Mouse (Mus musculus): ENCODE measurements around the gene Frmd4b. TPM values are rescaled to one million over a fixed set of nuclear protein-coding genes. Genes with fewer than 3 reads are reported as not detected.

Frmd4b gene
- polyA plus RNA-seq, 1 experiment, result 15.4 TPM

- H3K4me3 ChIP-seq (replicated peaks; ENCODE audit: control insufficient read depth, low read depth, low read length), result no peak overlapping the region
- H3K4me1 ChIP-seq (ENCODE audit: control insufficient read depth, insufficient read depth, low read length), result no peaks in the 10 kb centered on the region
- no peak overlapping the region for H3K27ac ChIP-seq (ENCODE audit: control insufficient read depth, insufficient read depth, low read depth, low read length, poor library complexity)
- no peak for TF ChIP-seq POLR2A (IDR thresholded peaks at IDR 0.05; ENCODE audit: borderline replicate concordance, control insufficient read depth, low read depth, low read length)
- TF ChIP-seq CTCF (IDR thresholded peaks at IDR 0.05; ENCODE audit: control insufficient read depth, insufficient read depth, low read length), result no peak
- WGBS, result 82% methylated on average over 3 of the region's 3 CpGs
These were observed 220.4 kb downstream of the Frmd4b start for GRCm38 (mm10) chr6:97396957-97397354.

- WGBS, result 57% methylated on average over 9 of the region's 9 CpGs
- Histone ChIP-seq H3K4me1 (ENCODE audit: control insufficient read depth, insufficient read depth, low read length) (no peaks in the 10 kb centered on the region), H3K27ac (ENCODE audit: control insufficient read depth, insufficient read depth, low read depth, low read length, poor library complexity) (no peak overlapping the region), H3K4me3 (replicated peaks; ENCODE audit: control insufficient read depth, low read depth, low read length) (no peak overlapping the region)
- TF ChIP-seq POLR2A (IDR thresholded peaks at IDR 0.05; ENCODE audit: borderline replicate concordance, control insufficient read depth, low read depth, low read length) (no peak), CTCF (IDR thresholded peaks at IDR 0.05; ENCODE audit: control insufficient read depth, insufficient read depth, low read length) (no peak)
These were observed 220.9 kb downstream of the Frmd4b start for GRCm38 (mm10) chr6:97396351-97396956.

- Histone ChIP-seq H3K4me1 (ENCODE audit: control insufficient read depth, insufficient read depth, low read length) (no peaks in the 10 kb centered on the region), H3K27ac (ENCODE audit: control insufficient read depth, insufficient read depth, low read depth, low read length, poor library complexity) (no peak overlapping the region), H3K4me3 (replicated peaks; ENCODE audit: control insufficient read depth, low read depth, low read length) (no peak overlapping the region)
- no peak for TF ChIP-seq CTCF (IDR thresholded peaks at IDR 0.05; ENCODE audit: control insufficient read depth, insufficient read depth, low read length)
- TF ChIP-seq POLR2A (IDR thresholded peaks at IDR 0.05; ENCODE audit: borderline replicate concordance, control insufficient read depth, low read depth, low read length), result no peak
- 81% methylated on average over 17 of the region's 17 CpGs for WGBS
These were observed 221.6 kb downstream of the Frmd4b start for GRCm38 (mm10) chr6:97395477-97396350.

- WGBS, result 75% methylated on average over 12 of the region's 12 CpGs
- no peaks in the 10 kb centered on the region for H3K4me1 ChIP-seq (ENCODE audit: control insufficient read depth, insufficient read depth, low read length)
- H3K4me3 ChIP-seq (replicated peaks; ENCODE audit: control insufficient read depth, low read depth, low read length), result no peak overlapping the region
- TF ChIP-seq CTCF (IDR thresholded peaks at IDR 0.05; ENCODE audit: control insufficient read depth, insufficient read depth, low read length) (no peak), POLR2A (IDR thresholded peaks at IDR 0.05; ENCODE audit: borderline replicate concordance, control insufficient read depth, low read depth, low read length) (no peak)
- H3K27ac ChIP-seq (ENCODE audit: control insufficient read depth, insufficient read depth, low read depth, low read length, poor library complexity), result no peak overlapping the region
These were observed 222.8 kb downstream of the Frmd4b start for GRCm38 (mm10) chr6:97394473-97395075.

- 79% methylated on average over 3 of the region's 3 CpGs for WGBS
- H3K4me3 ChIP-seq (replicated peaks; ENCODE audit: control insufficient read depth, low read depth, low read length), result no peak overlapping the region
These were observed 224.4 kb downstream of the Frmd4b start for GRCm38 (mm10) chr6:97392912-97393311.

GRCm38 (mm10) chr6:97387388-97387787, 230.0 kb downstream of the Frmd4b start:
- 78% methylated on average over 6 of the region's 6 CpGs for WGBS
- no peaks in the 10 kb centered on the region for H3K4me1 ChIP-seq (ENCODE audit: control insufficient read depth, insufficient read depth, low read length)
- TF ChIP-seq POLR2A (IDR thresholded peaks at IDR 0.05; ENCODE audit: borderline replicate concordance, control insufficient read depth, low read depth, low read length) (no peak), CTCF (IDR thresholded peaks at IDR 0.05; ENCODE audit: control insufficient read depth, insufficient read depth, low read length) (no peak)
- no peak overlapping the region for H3K27ac ChIP-seq (ENCODE audit: control insufficient read depth, insufficient read depth, low read depth, low read length, poor library complexity)
- H3K4me3 ChIP-seq (replicated peaks; ENCODE audit: control insufficient read depth, low read depth, low read length), result no peak overlapping the region

More at GRCm38 (mm10) chr6:97392912-97393311, 224.4 kb downstream of the Frmd4b start:
- no peak for TF ChIP-seq CTCF (IDR thresholded peaks at IDR 0.05; ENCODE audit: control insufficient read depth, insufficient read depth, low read length)
- no peak for TF ChIP-seq POLR2A (IDR thresholded peaks at IDR 0.05; ENCODE audit: borderline replicate concordance, control insufficient read depth, low read depth, low read length)
- no peak overlapping the region for H3K27ac ChIP-seq (ENCODE audit: control insufficient read depth, insufficient read depth, low read depth, low read length, poor library complexity)
- no peaks in the 10 kb centered on the region for H3K4me1 ChIP-seq (ENCODE audit: control insufficient read depth, insufficient read depth, low read length)

- Histone ChIP-seq H3K4me3 (replicated peaks; ENCODE audit: control insufficient read depth, low read depth, low read length) (no peak overlapping the region), H3K4me1 (ENCODE audit: control insufficient read depth, insufficient read depth, low read length) (no peaks in the 10 kb centered on the region), H3K27ac (ENCODE audit: control insufficient read depth, insufficient read depth, low read depth, low read length, poor library complexity) (no peak overlapping the region)
- WGBS, result 79% methylated on average over 5 of the region's 5 CpGs
- TF ChIP-seq POLR2A (IDR thresholded peaks at IDR 0.05; ENCODE audit: borderline replicate concordance, control insufficient read depth, low read depth, low read length) (no peak), CTCF (IDR thresholded peaks at IDR 0.05; ENCODE audit: control insufficient read depth, insufficient read depth, low read length) (no peak)
These were observed 232.4 kb downstream of the Frmd4b start for GRCm38 (mm10) chr6:97384918-97385317.

GRCm38 (mm10) chr6:97381275-97381674, 236.1 kb downstream of the Frmd4b start:
- 87% methylated on average over 4 of the region's 4 CpGs for WGBS
- H3K4me1 ChIP-seq (ENCODE audit: control insufficient read depth, insufficient read depth, low read length), result no peaks in the 10 kb centered on the region
- no peak overlapping the region for H3K27ac ChIP-seq (ENCODE audit: control insufficient read depth, insufficient read depth, low read depth, low read length, poor library complexity)
- TF ChIP-seq CTCF (IDR thresholded peaks at IDR 0.05; ENCODE audit: control insufficient read depth, insufficient read depth, low read length), result no peak
- TF ChIP-seq POLR2A (IDR thresholded peaks at IDR 0.05; ENCODE audit: borderline replicate concordance, control insufficient read depth, low read depth, low read length), result no peak
- H3K4me3 ChIP-seq (replicated peaks; ENCODE audit: control insufficient read depth, low read depth, low read length), result no peak overlapping the region

Data from bone marrow, adult 2 months (tissue).